Mouse (Mus musculus): ENCODE measurements around the gene Ugt2b37.
"Not testable (repeated sequence)": the region's sequence is repeated elsewhere in the genome, so short reads cannot be mapped to it uniquely, and the experiment has no call there.

The Ugt2b37 gene

DNA sequence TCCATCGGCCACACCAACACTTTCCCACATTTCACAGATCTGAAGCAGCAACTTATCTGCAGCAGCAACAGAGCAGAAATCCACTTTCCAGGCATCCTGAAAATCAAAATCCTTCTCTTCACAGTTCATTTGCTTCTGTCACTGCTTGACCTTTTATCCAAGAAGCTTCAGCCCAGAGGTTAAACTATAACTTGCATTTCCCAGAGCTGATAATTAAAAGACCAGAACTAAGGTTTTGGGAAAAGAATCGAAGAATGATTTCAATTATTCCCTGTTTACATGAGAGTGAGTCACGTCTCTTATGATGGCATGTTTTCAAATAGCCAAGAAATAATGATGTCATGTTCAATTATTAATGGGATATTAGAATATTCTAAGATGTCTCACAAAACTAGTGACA lies at the start of gene Ugt2b37:
Gene Ugt2b37, minus strand, starts transcription at position 129 of the 400 bp plus-strand sequence.
- not testable (repeated sequence) for DNase-seq

DNA sequence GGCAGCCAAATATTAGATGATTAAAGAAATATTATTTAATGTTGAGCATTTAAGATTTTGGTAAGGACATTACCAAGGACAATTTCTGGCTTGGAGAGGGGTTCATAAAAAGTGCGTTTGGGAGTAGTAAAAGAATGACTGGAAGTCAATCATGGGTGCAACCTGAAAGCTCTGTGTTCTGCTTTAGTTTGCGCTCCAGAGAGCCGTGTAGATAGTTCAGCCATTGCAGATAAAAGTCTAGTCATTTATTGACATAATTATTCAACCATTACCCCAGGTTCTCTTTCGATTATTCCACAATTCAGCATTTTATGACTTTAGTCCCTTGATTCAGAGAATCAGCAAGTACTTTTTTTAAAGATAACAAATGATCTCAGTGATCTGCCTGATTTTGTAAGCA lies 31.6 kb upstream of the Ugt2b37 start:
- not testable (repeated sequence) for DNase-seq

GRCm38 (mm10) chr5:87275986-87276385 lies 21.4 kb upstream of the Ugt2b37 start:
- DNase-seq, result not testable (repeated sequence)

DNA sequence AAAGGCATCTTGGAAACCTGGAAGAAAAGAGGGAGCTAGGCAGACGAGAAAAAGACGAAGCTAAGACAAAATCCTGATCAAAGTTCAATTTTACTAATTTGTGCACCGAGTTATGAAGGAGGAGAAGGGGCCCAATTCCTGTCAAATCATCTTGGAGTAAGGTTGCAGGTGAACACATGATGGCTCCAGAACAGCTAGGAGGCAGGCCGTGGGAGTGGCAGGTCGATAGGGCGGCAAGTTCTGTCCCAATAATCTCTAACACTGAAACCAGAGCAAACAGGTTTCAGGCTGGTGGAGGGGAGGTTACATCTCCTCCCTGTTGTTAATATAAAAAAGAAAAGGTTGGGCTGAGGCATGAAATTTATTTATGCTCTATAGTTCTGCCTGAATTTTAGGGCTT lies 21.0 kb upstream of the Ugt2b37 start:
- no peak for DNase-seq

DNA sequence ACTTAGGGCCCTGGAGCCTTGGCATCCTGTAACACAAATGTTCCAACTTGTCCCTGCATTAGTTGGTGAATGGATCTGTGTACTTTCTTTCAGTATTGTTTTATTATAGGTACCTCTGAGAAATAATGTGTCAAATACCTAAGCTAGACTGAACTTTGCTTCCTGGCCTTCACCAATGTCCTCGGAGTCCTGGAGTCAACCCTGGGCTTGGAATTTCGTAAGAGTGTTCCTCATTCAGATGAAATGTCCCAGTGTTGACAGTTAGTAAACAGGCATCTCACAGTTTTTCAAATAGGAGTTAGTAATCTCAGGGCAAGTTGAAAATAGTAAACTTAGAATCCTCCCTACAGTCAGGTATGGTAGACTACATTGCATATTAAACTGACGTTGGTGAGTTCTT lies 1.2 kb upstream of the Ugt2b37 start:
- DNase-seq, result no peak

- not testable (repeated sequence) for DNase-seq
Observed at GRCm38 (mm10) chr5:87242140-87242539, 12.5 kb downstream of the Ugt2b37 start.

GRCm38 (mm10) chr5:87196430-87196829 lies 58.2 kb downstream of the Ugt2b37 start:
- DNase-seq, result not testable (repeated sequence)
